Mouse (Mus musculus) MEL (cell line): Measurements from ENCODE around the gene Grm1. TPM values are rescaled to one million over a fixed set of nuclear protein-coding genes. Genes with fewer than 3 reads are reported as not detected.

Source experiments
- DNase-seq: peaks from one replicate; pipeline ENCODE4 v3.0.0; 2011; ENCODE audit warnings: low read depth, low spot score
- H3K27ac ChIP-seq: 2 replicates; pipeline ENCODE4 v1.5.1; 2012; ENCODE audit warnings: low read depth, mild to moderate bottlenecking, control low read depth, low read length, moderate library complexity; ENCODE audit not compliant: control insufficient read depth
- H3K27me3 ChIP-seq, 2 experiments: fragments of 150-350 bp in 1 of 2; sonication (generic) in 1 of 2; 2 replicates each; pipeline ENCODE4 v1.6.1; 2012; ENCODE audit warnings: low read length in 2 of 2, mild to moderate bottlenecking in 2 of 2, improper control_type of control experiment in 1 of 2, moderate library complexity in 1 of 2; ENCODE audit not compliant: insufficient read depth in 2 of 2, control insufficient read depth in 1 of 2
- H3K36me3 ChIP-seq, 2 experiments: 2 replicates each; pipeline ENCODE4 v1.6.1; 2012 to 2014; ENCODE audit warnings: low read length in 2 of 2, improper control_type of control experiment in 1 of 2, inconsistent platforms in 1 of 2, mild to moderate bottlenecking in 1 of 2; ENCODE audit not compliant: insufficient read depth in 2 of 2, control insufficient read depth in 1 of 2
- H3K4me1 ChIP-seq, 2 experiments: fragments of 150-350 bp in 1 of 2; sonication (generic) in 1 of 2; 2 replicates each; pipeline ENCODE4 v1.6.1; 2012; ENCODE audit warnings: low read length in 2 of 2, improper control_type of control experiment in 1 of 2, mild to moderate bottlenecking in 1 of 2; ENCODE audit not compliant: insufficient read depth in 2 of 2, control insufficient read depth in 1 of 2
- H3K4me3 ChIP-seq, 2 experiments: fragments of 150-350 bp in 1 of 2; sonication (generic) in 1 of 2; 2 replicates each; pipeline ENCODE4 v1.5.1; 2012; ENCODE audit warnings: low read depth in 2 of 2, low read length in 2 of 2, mild to moderate bottlenecking in 2 of 2, moderate library complexity in 2 of 2, control low read depth in 1 of 2, improper control_type of control experiment in 1 of 2; ENCODE audit not compliant: control insufficient read depth in 1 of 2, insufficient read depth in 1 of 2
- H3K79me2 ChIP-seq: 2 replicates; pipeline ENCODE4 v1.6.1; 2012; ENCODE audit warnings: mild to moderate bottlenecking, low read length, moderate library complexity; ENCODE audit not compliant: control insufficient read depth, poor library complexity, insufficient read depth
- H3K9ac ChIP-seq: 2 replicates; pipeline ENCODE4 v1.6.1; 2012; ENCODE audit warnings: low read depth, mild to moderate bottlenecking, control low read depth, low read length, moderate library complexity; ENCODE audit not compliant: control insufficient read depth, poor library complexity, severe bottlenecking
- H3K9me3 ChIP-seq: fragments of 150-350 bp; sonication (generic); replicated peaks from 2 replicates; pipeline ENCODE4 v1.6.1; 2012; ENCODE audit warnings: mild to moderate bottlenecking, low read length, improper control_type of control experiment, moderate library complexity; ENCODE audit not compliant: insufficient read depth
- CHD1 ChIP-seq: IDR thresholded peaks from 2 replicates; pipeline ENCODE4 v1.6.1; 2012; ENCODE audit warnings: low read depth, mild to moderate bottlenecking, inconsistent platforms, low read length, improper control_type of control experiment
- EP300 ChIP-seq, 2 experiments: IDR thresholded peaks; 2 replicates each; pipeline ENCODE4 v1.6.1; 2011; ENCODE audit warnings: improper control_type of control experiment in 2 of 2, low read length in 2 of 2, low read depth in 1 of 2, mild to moderate bottlenecking in 1 of 2
- ETS1 ChIP-seq: IDR thresholded peaks from 2 replicates; pipeline ENCODE4 v1.6.1; 2012; ENCODE audit warnings: low read depth, mild to moderate bottlenecking, inconsistent platforms, low read length, improper control_type of control experiment, moderate library complexity
- HCFC1 ChIP-seq: IDR thresholded peaks from 2 replicates; pipeline ENCODE4 v1.6.1; 2012; ENCODE audit warnings: low read depth, mild to moderate bottlenecking, inconsistent platforms, low read length, improper control_type of control experiment, moderate library complexity
- MAFK ChIP-seq: IDR thresholded peaks from 2 replicates; pipeline ENCODE4 v1.6.1; 2011; ENCODE audit warnings: low read depth, mild to moderate bottlenecking, low read length, improper control_type of control experiment, borderline replicate concordance
- MAX ChIP-seq: IDR thresholded peaks from 2 replicates; pipeline ENCODE4 v1.6.1; 2011; ENCODE audit warnings: low read length, improper control_type of control experiment
- MEF2A ChIP-seq: IDR thresholded peaks from 2 replicates; pipeline ENCODE4 v1.6.1; 2014; ENCODE audit warnings: low read depth, mild to moderate bottlenecking, inconsistent platforms, low read length, improper control_type of control experiment; ENCODE audit not compliant: poor library complexity, insufficient replicate concordance, severe bottlenecking; ENCODE audit errors: extremely low read depth
- MXI1 ChIP-seq: IDR thresholded peaks from 2 replicates; pipeline ENCODE4 v1.6.1; 2011; ENCODE audit warnings: mild to moderate bottlenecking, low read depth, low read length, improper control_type of control experiment
- POLR2A ChIP-seq, 2 experiments: IDR thresholded peaks; 2 replicates each; pipeline ENCODE4 v1.6.1; 2011 to 2012; ENCODE audit warnings: low read length in 2 of 2, mild to moderate bottlenecking in 2 of 2, control low read depth in 1 of 2, improper control_type of control experiment in 1 of 2, low read depth in 1 of 2, moderate library complexity in 1 of 2; ENCODE audit not compliant: control insufficient read depth in 1 of 2, insufficient read depth in 1 of 2, poor library complexity in 1 of 2
- POLR2AphosphoS2 ChIP-seq: IDR thresholded peaks from 2 replicates; pipeline ENCODE4 v1.6.1; 2011; ENCODE audit warnings: low read length, improper control_type of control experiment
- RAD21 ChIP-seq: IDR thresholded peaks from 2 replicates; pipeline ENCODE4 v1.6.1; 2011; ENCODE audit warnings: mild to moderate bottlenecking, low read depth, low read length, improper control_type of control experiment
- RCOR1 ChIP-seq: IDR thresholded peaks from 2 replicates; pipeline ENCODE4 v1.6.1; 2012; ENCODE audit warnings: low read depth, mild to moderate bottlenecking, inconsistent platforms, low read length, improper control_type of control experiment
- SIN3A ChIP-seq: IDR thresholded peaks from 2 replicates; pipeline ENCODE4 v1.6.1; 2012; ENCODE audit warnings: low read length, improper control_type of control experiment, inconsistent platforms
- SMC3 ChIP-seq: IDR thresholded peaks from 2 replicates; pipeline ENCODE4 v1.6.1; 2011; ENCODE audit warnings: low read depth, low read length, improper control_type of control experiment
- TAL1 ChIP-seq: IDR thresholded peaks from 2 replicates; pipeline ENCODE4 v1.6.1; 2012; ENCODE audit warnings: mild to moderate bottlenecking, inconsistent platforms, low read length, moderate library complexity, mixed read lengths
- UBTF ChIP-seq: IDR thresholded peaks from 2 replicates; pipeline ENCODE4 v1.6.1; 2012; ENCODE audit warnings: low read depth, mild to moderate bottlenecking, inconsistent platforms, low read length, improper control_type of control experiment, moderate library complexity, borderline replicate concordance; ENCODE audit not compliant: insufficient read depth
- USF1 ChIP-seq: IDR thresholded peaks from 2 replicates; pipeline ENCODE4 v1.6.1; 2014; ENCODE audit warnings: low read depth, mild to moderate bottlenecking, inconsistent platforms, low read length, improper control_type of control experiment, moderate library complexity
- ZMIZ1 ChIP-seq: IDR thresholded peaks from 2 replicates; pipeline ENCODE4 v1.6.1; 2012; ENCODE audit warnings: low read depth, mild to moderate bottlenecking, inconsistent platforms, low read length, improper control_type of control experiment, moderate library complexity
- ZNF384 ChIP-seq: IDR thresholded peaks from 2 replicates; pipeline ENCODE4 v1.6.1; 2012; ENCODE audit warnings: low read depth, mild to moderate bottlenecking, inconsistent platforms, low read length, improper control_type of control experiment
- polyA plus RNA-seq, 2 experiments: library from polyadenylated mRNA; stranded (reverse) in 1 of 2; unstranded in 1 of 2; fragments of >175 nt in 1 of 2; fragments of >200 nt in 1 of 2; gene quantifications; 2 replicates each; pipeline versions ENCODE4 v1.2.1 to v1.2.4; 2012; ENCODE audit warnings: low replicate concordance in 2 of 2, low read depth in 1 of 2; ENCODE audit not compliant: insufficient read length in 2 of 2, insufficient read depth in 1 of 2, missing spikeins in 1 of 2
- total RNA-seq: library from RNA; depleted of rRNA; stranded (reverse); fragments of 300-350 nt; gene quantifications from 2 replicates; pipeline ENCODE4 v1.2.3, GENCODE M21; 2012

The Grm1 gene
- total and polyA plus RNA-seq, 3 experiments: not detected

- no peaks in the 10 kb centered on the region for H3K36me3 ChIP-seq
- no peak overlapping the region for H3K9ac ChIP-seq
- no peak for DNase-seq
- H3K27me3 ChIP-seq: no peaks in the 10 kb centered on the region
- TF ChIP-seq RCOR1 (no peak), MXI1 (no peak), POLR2A (IDR thresholded peaks at IDR 0.05; ENCODE audit: control insufficient read depth in 1 of 2, insufficient read depth in 1 of 2, low read depth in 1 of 2, low read length in 2 of 2, poor library complexity in 1 of 2) (no peak), CHD1 (no peak), ZNF384 (no peak), USF1 (no peak), POLR2AphosphoS2 (no peak), MAX (no peak), HCFC1 (no peak), EP300 (IDR thresholded peaks at IDR 0.05; ENCODE audit: low read depth in 1 of 2, low read length in 2 of 2) (no peak), RAD21 (no peak), SMC3 (no peak), TAL1 (no peak), ZMIZ1 (no peak)
- H3K79me2 ChIP-seq: no peaks in the 10 kb centered on the region
- H3K27ac ChIP-seq: no peak overlapping the region
- no peaks in the 10 kb centered on the region for H3K4me1 ChIP-seq
- H3K4me3 ChIP-seq: no peak overlapping the region
- no peaks in the 10 kb centered on the region for H3K9me3 ChIP-seq
Observed at GRCm38 (mm10) chr10:10659976-10660375, 422.2 kb downstream of the Grm1 start.

DNA sequence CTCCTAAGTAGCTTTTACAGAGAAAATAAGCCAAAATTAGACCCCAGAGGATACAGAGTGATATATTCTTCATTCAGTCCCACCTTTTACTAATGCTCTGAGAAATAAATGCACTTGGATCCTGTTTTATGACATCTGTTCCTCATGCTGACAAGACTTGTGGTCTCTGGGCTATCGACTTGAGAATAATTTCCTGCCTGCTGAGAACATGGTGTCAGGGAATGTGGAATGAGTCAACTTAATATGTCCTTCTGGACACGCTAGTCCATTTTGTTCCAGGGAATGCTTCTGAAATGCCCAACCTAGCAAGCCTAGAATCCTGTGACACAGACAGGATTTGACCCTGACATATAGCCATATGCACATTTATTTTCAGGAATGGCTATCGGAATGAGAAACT is 423.0 kb downstream of the Grm1 start:
- Histone ChIP-seq H3K4me1 (no peaks in the 10 kb centered on the region), H3K27ac (no peak overlapping the region), H3K79me2 (no peaks in the 10 kb centered on the region), H3K9me3 (no peaks in the 10 kb centered on the region), H3K36me3 (no peaks in the 10 kb centered on the region), H3K27me3 (no peaks in the 10 kb centered on the region), H3K9ac (no peak overlapping the region), H3K4me3 (no peak overlapping the region)
- no peak for TF ChIP-seq USF1
- no peak for TF ChIP-seq UBTF
- no peak for TF ChIP-seq RCOR1
- TF ChIP-seq MEF2A: no peak
- TF ChIP-seq SIN3A: no peak
- TF ChIP-seq ETS1: no peak
- TF ChIP-seq MXI1: no peak
- TF ChIP-seq ZMIZ1: no peak
- TF ChIP-seq MAFK: no peak
- no peak for TF ChIP-seq HCFC1
- TF ChIP-seq MAX: no peak
- DNase-seq: no peak
